Mouse (Mus musculus): ENCODE data around the gene Pygm.

DNA sequence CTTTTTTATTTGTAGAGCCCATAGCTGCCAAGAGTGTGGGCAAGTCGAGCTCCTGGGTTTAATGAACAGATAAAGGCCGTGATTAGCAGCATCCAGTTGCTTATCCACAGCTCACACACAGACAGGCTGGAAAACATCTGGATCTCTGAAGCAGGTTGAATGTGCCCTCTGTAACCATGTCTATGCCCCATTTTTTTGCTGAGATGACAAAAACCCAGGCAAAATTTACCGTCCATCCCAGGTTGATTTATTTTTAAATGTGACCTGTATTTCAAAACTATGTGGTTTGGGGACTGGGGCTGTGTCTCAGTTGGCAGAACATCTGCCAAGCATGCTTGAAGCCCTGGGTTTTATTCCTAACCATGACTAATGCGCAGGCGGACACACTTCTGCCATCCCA, 25.0 kb downstream of the Pygm start:
- TF ChIP-seq CTCF (IDR thresholded peaks at IDR 0.05; ENCODE audit: borderline replicate concordance, extremely low read depth, insufficient read depth, insufficient read length), result no peak
- TF ChIP-seq POLR2A (IDR thresholded peaks at IDR 0.05; ENCODE audit: borderline replicate concordance, extremely low read depth, insufficient read depth, insufficient read length, poor library complexity, severe bottlenecking), result no peak

Measured in brain, embryonic 14.5 days (tissue).